Mouse (Mus musculus) T-helper 2 cell (primary cell): ENCODE results near the gene Ippk.

Experiments used
- in situ Hi-C: fragments of 300-600 bp; cut with MboI, MseI; formaldehyde crosslinking; loops from one replicate; pipeline ENCODE4 v1.15.1; 2025; ENCODE audit warnings: high pct_unique_total_duplicates

Ippk gene

DNA sequence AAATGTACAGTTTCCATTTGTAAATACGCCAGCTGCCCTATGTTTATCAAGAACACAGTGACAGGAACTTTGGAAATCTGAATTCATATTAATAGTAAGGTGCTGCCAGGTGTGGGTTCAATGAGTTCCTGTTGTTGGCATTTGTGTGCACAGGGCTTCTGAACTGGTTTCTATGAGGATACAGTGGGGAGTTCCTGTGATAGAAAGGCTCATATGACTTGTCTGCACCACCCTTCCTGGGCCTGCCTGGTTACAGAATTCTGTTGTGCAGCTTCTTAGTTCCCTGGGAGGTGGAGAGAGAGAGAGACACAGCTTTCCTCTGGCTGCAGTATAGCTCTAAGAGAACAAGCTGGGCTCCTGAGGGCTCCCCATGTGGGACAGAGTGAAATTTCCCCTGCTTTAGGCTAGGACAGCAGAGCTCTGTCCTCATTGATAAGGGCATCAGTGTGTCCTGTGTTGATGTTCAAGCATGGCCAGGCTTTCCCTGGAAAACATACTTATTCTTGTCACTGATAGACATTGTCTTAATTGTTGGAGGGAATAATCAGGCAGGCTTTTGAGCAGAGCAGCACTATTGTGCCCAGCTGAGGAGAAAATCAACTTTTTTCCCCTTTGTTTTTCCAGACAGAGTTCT lies 7.1 kb downstream of the Ippk start:
- in situ Hi-C loops = loop anchor here (10.0 kb wide), 3 partner anchors 227 to 1667 kb away; partner anchors contain the start of genes Cenpp, Fam120a and Nol8

- in situ Hi-C loops = no loop called here
These were observed 9.5 kb downstream of the Ippk start for GRCm38 (mm10) chr13:49430529-49430928.

DNA sequence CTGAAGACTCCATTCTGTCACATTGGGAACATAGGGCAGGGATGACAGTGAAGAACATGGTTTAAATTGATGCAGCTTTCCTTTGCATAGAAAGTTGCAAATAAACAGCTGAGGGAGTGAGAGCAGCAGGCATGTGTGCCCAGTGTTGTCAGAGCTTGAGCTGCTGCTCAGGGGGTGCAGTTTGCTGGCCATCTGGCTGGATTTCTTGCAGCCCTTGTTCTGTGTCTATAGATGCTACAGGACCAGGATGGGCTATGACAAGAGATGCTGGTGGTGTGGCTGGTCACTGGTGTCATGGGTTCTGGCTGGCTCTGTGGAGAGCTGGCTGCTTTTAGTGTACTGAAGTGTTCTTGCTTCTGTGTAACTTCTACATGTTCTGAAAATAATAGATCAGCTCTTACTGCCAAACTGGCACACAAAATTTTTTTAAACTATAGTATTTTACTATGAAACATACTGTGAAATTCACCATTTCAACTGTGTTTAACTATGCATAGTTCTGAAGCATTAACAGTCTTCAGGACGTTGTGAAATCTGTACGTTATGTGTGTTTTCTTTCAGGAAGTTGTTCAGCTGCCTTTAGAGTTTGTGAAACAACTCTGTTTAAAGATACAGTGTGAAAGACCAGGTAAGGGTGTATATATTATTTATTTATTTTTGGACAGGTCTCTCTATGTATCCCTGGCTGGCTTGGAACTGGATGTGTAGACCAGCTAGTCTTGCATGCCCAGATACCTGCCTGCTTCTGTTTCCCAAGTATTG lies 12.4 kb downstream of the Ippk start:
- in situ Hi-C loops = no loop called here

- in situ Hi-C loops = no loop called here
These were observed 14.7 kb downstream of the Ippk start for GRCm38 (mm10) chr13:49435745-49436144.

- in situ Hi-C loops = no loop called here
These were observed 15.1 kb downstream of the Ippk start for GRCm38 (mm10) chr13:49436170-49436569.

- in situ Hi-C loops = no loop called here
These were observed 23.4 kb downstream of the Ippk start for GRCm38 (mm10) chr13:49444451-49444850.

DNA sequence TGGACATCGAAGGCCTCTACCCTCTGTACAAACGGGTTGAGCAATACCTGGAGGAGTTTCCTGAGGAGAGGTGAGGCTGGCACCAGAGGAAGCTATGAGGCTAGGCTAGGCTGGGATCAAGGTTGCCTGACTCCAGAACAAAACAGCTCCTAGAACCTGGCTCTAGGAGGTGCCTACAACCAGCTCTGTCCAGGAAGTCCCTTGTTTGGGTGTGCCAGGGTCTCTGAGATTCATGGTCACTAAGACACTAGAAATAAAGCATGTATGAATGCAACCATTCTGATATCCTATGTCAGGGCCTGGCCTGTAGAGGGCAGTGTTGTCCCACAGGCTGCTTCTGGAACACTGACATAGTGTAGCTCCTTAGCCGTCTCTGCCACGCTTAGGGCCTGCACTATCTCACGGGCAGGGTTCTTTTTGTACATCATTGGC lies 28.3 kb downstream of the Ippk start:
- in situ Hi-C loops = loop anchor here (5.0 kb wide), 1 partner anchor 188 kb away; no protein-coding TSS in a partner anchor

DNA sequence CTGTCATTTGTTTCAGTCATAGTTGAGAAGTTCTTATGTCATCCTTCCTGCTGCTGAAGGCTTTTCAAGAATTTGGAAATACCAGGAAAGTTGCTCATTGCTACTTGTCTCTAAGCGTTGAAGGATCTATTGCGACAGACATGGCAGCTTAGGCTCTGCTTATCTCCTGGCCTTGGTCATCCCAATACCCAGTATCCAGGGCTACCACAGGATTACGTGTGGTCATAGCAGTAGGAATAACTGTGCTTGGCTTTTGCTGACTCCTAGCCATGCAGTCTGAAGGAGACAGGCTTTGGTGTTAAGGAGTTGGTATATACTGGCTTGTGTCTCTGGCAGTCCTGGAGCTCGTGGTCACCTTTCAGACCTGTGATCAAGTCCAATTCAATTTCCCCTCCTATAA lies 39.2 kb downstream of the Ippk start:
- in situ Hi-C loops = no loop called here

- in situ Hi-C loops = no loop called here
These were observed 39.8 kb downstream of the Ippk start for GRCm38 (mm10) chr13:49460692-49461414.

DNA sequence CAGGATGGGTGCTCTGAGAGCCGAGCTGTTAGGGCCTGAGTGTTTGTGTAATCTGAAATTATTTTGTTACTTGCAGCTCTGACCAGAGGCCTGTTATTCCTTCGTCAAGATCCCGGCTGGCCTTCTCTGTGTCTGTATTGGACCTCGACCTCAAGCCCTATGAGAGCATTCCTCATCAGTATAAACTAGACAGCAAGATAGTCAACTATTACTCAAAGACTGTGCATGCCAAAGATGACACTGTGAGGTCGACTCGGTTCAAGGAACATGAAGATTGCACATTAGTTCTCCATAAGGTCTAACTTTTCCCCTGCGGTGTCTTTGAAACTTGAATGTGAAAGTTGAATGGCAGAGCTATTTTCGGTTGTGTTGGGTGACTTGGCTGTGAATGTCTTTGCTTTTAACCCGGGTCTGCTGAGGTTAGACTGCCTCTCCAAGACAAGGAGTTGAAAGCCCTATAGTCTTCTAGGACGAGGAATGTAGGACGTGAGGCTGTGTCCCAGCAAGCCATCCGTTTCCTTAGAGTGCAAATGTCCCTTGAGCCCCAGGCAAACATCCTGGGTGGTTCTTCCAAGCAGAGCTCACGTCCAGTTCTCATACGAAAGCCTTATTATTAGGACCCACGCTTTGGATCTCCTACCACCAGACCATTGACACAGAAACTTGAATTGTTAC lies 40.5 kb downstream of the Ippk start:
- in situ Hi-C loops = no loop called here

DNA sequence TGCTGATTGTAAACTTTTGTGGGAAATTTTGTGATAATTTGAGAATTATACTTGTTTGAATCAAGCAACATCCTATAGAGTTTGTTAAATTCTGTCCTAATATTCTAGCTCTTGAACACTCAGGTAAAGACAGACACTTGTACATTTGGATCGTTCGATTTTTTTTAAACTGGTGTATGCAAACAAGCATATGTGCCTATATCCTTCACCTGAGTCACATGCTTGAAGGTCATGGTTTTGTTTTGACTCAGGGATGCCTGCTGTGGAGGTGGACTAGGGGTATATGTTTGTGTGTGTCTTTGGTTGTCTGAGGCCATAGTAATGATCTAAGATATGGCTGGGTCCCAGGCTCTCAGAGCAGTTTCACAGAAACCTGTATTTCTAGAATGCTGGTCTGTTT lies 41.9 kb downstream of the Ippk start:
- in situ Hi-C loops = no loop called here

DNA sequence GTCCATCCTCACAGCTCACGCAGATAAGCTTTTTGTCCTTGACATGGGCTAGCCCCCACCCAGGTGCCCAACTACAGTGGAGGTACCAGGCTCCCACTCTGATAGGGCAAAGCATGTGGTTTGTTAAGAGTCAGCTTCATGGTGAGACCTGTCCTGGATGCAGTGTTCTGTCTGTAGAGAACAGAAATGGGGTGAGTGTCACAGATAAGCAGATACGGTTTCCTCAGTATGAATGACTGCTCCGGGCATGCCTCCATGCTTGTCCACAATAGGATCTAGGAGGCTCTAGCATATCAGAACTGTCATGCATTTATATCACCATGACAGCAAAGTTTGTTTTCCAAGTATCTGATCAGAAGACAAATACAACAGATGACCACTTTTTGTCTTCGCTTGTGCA lies 44.8 kb downstream of the Ippk start:
- in situ Hi-C loops = no loop called here

GRCm38 (mm10) chr13:49466393-49467075 lies 45.5 kb downstream of the Ippk start:
- in situ Hi-C loops = no loop called here

DNA sequence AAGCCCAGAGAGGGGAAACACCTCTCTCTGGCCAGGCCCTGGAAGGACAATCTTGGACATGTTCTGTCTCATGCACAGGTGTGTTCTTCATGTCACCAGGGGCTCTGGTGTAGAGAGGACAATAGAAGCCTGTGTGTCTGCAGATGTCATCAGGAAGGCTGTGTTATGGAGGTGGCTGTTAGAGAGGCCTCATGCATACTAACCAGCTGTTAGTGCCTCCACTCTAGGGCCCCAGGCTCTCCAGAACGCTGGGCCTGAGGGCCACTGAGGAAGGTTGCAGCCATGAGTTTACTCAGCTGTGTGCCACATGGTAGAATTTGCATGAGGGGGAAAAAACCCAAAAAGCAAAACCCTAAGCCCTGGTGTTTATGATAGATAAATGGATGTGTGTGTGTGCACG lies 46.5 kb downstream of the Ippk start:
- in situ Hi-C loops = no loop called here

DNA sequence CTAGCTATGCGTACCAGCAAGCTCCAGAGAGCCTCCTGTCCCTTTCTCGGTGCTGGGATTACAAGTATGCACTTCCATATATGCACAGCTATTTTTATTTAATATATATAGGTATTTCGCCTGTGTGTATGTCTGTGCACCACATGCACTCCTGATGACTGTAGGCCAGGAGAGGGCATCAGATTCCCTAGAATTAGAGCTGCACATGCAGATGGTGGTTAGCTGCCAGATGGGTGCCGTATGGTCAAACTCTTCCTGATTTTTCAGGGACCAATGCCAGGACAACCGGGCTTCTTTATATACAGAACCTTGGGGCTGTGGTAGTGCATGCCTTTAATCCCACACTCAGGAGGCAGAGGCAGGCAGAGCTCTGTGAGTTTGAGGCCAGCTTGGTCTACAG lies 48.0 kb downstream of the Ippk start:
- in situ Hi-C loops = no loop called here

- in situ Hi-C loops = no loop called here
These were observed 49.3 kb downstream of the Ippk start for GRCm38 (mm10) chr13:49470319-49470718.

GRCm38 (mm10) chr13:49470806-49471205 lies 49.8 kb downstream of the Ippk start:
- in situ Hi-C loops = no loop called here

- in situ Hi-C loops = no loop called here
These were observed 51.1 kb downstream of the Ippk start for GRCm38 (mm10) chr13:49471981-49472675.

- in situ Hi-C loops = no loop called here
These were observed 51.6 kb downstream of the Ippk start for GRCm38 (mm10) chr13:49472676-49473005.

GRCm38 (mm10) chr13:49477887-49478286 lies 56.8 kb downstream of the Ippk start:
- in situ Hi-C loops = no loop called here

- in situ Hi-C loops = no loop called here
These were observed 57.9 kb downstream of the Ippk start for GRCm38 (mm10) chr13:49478851-49479374.
